Mouse (Mus musculus): ENCODE data around the gene Sec1. TPM values are rescaled to one million over a fixed set of nuclear protein-coding genes. Genes with fewer than 3 reads are reported as not detected.

Gene Sec1
- polyA plus RNA-seq, 1 experiment from 2014 or later, result 0.68 TPM

- Histone ChIP-seq H3K36me3 (replicated peaks) (no peaks in the 10 kb centered on the region), H3K9me3 (no peaks in the 10 kb centered on the region), H3K27ac (no peak overlapping the region), H3K4me1 (peaks cover 58% of the 10 kb centered on the region), H3K27me3 (peaks cover 37% of the 10 kb centered on the region), H3K9ac (no peak overlapping the region), H3K4me2 (peak overlapping the region; percentile 73; the same call in 1 of the 2 replicates), H3K4me3 (replicated peaks) (no peak overlapping the region)
- WGBS, result 86% methylated on average over 11 of the region's 11 CpGs
- no peak for ATAC-seq (ENCODE audit: low FRiP score)
Measured at GRCm38 (mm10) chr7:45701607-45702006, 7.4 kb upstream of the Sec1 start.

GRCm38 (mm10) chr7:45701072-45701471, 6.9 kb upstream of the Sec1 start:
- Histone ChIP-seq H3K9me3 (no peaks in the 10 kb centered on the region), H3K36me3 (replicated peaks) (no peaks in the 10 kb centered on the region), H3K9ac (peak overlapping the region; percentile 30; the same call in 1 of the 2 replicates), H3K27me3 (peaks cover 37% of the 10 kb centered on the region), H3K27ac (no peak overlapping the region), H3K4me2 (peak overlapping the region; percentile 73), H3K4me1 (peaks cover 53% of the 10 kb centered on the region), H3K4me3 (replicated peaks) (peak overlapping the region; percentile 45)
- WGBS, result 26% methylated on average over 11 of the region's 11 CpGs
- no peak for ATAC-seq (ENCODE audit: low FRiP score)

- under 1% methylated on average over 20 of the region's 20 CpGs for WGBS
- H3K4me3 ChIP-seq (replicated peaks), result peak overlapping the region; percentile 45
- H3K27me3 ChIP-seq, result peaks cover 37% of the 10 kb centered on the region
- ATAC-seq (ENCODE audit: low FRiP score), result 0 out of 2 replicates have a peak, but pooled peaks have one; percentile 9
- H3K27ac ChIP-seq, result peak overlapping the region; percentile 47; the same call in 1 of the 2 replicates
- peak overlapping the region; percentile 73 for H3K4me2 ChIP-seq
- H3K4me1 ChIP-seq, result peaks cover 46% of the 10 kb centered on the region
- H3K9me3 ChIP-seq, result no peaks in the 10 kb centered on the region
- no peaks in the 10 kb centered on the region for H3K36me3 ChIP-seq (replicated peaks)
- H3K9ac ChIP-seq, result peak overlapping the region; percentile 54
Measured at GRCm38 (mm10) chr7:45700301-45701015, 6.3 kb upstream of the Sec1 start.

GRCm38 (mm10) chr7:45699523-45700141, 5.4 kb upstream of the Sec1 start, which contains the start of gene Car11:
Gene Car11 (plus strand): TSS chr7:45699843.
- peak within 1 kb of the TSS; percentile 73 for H3K4me2 ChIP-seq
- peak within 1 kb of the TSS; percentile 54 for H3K9ac ChIP-seq
- 2% methylated on average over 35 of the region's 36 CpGs for WGBS
- peaks cover 46% of the 10 kb centered on the region for H3K4me1 ChIP-seq
- peaks cover 37% of the 10 kb centered on the region for H3K27me3 ChIP-seq
- H3K36me3 ChIP-seq (replicated peaks), result no peaks in the 10 kb centered on the region
- H3K9me3 ChIP-seq, result no peaks in the 10 kb centered on the region
- ATAC-seq (ENCODE audit: low FRiP score), result no peak
- H3K27ac ChIP-seq, result peak within 1 kb of the TSS; percentile 47; the same call in 1 of the 2 replicates
- H3K4me3 ChIP-seq (replicated peaks), result peak within 1 kb of the TSS; percentile 45

GRCm38 (mm10) chr7:45697894-45698293, 3.7 kb upstream of the Sec1 start:
- no peak overlapping the region for H3K4me2 ChIP-seq
- 85% methylated on average over 7 of the region's 7 CpGs for WGBS
- H3K27me3 ChIP-seq, result peaks cover 37% of the 10 kb centered on the region
- H3K9ac ChIP-seq, result no peak overlapping the region
- no peak overlapping the region for H3K27ac ChIP-seq
- no peaks in the 10 kb centered on the region for H3K36me3 ChIP-seq (replicated peaks)
- ATAC-seq (ENCODE audit: low FRiP score), result no peak
- no peak overlapping the region for H3K4me3 ChIP-seq (replicated peaks)
- H3K4me1 ChIP-seq, result peaks cover 31% of the 10 kb centered on the region
- H3K9me3 ChIP-seq, result no peaks in the 10 kb centered on the region

- no peaks in the 10 kb centered on the region for H3K36me3 ChIP-seq (replicated peaks)
- no peak overlapping the region for H3K4me3 ChIP-seq (replicated peaks)
- WGBS, result 38% methylated on average over 6 of the region's 6 CpGs
- no peak overlapping the region for H3K4me2 ChIP-seq
- H3K9me3 ChIP-seq, result no peaks in the 10 kb centered on the region
- peaks cover 24% of the 10 kb centered on the region for H3K27me3 ChIP-seq
- no peak overlapping the region for H3K9ac ChIP-seq
- no peak for ATAC-seq (ENCODE audit: low FRiP score)
- no peak overlapping the region for H3K27ac ChIP-seq
- H3K4me1 ChIP-seq, result peaks cover 14% of the 10 kb centered on the region
Measured at GRCm38 (mm10) chr7:45695098-45695497, 896 bp upstream of the Sec1 start.

- no peak for ATAC-seq (ENCODE audit: low FRiP score)
- no peak overlapping the region for H3K4me3 ChIP-seq (replicated peaks)
- no peak overlapping the region for H3K27ac ChIP-seq
- no peak overlapping the region for H3K4me2 ChIP-seq
- H3K9me3 ChIP-seq, result no peaks in the 10 kb centered on the region
- peaks cover 4% of the 10 kb centered on the region; the same call in 1 of the 2 replicates for H3K4me1 ChIP-seq
- H3K36me3 ChIP-seq (replicated peaks), result no peaks in the 10 kb centered on the region
- 81% methylated on average over 2 of the region's 2 CpGs for WGBS
- H3K27me3 ChIP-seq, result peaks cover 4% of the 10 kb centered on the region; the same call in 1 of the 2 replicates
- H3K9ac ChIP-seq, result no peak overlapping the region
Measured at GRCm38 (mm10) chr7:45692364-45692763, 1.8 kb downstream of the Sec1 start.

GRCm38 (mm10) chr7:45689800-45690199, 4.4 kb downstream of the Sec1 start:
- Histone ChIP-seq H3K9ac (no peak overlapping the region), H3K4me1 (peaks cover 6% of the 10 kb centered on the region; the same call in 1 of the 2 replicates), H3K9me3 (no peaks in the 10 kb centered on the region), H3K4me2 (no peak overlapping the region), H3K4me3 (replicated peaks) (no peak overlapping the region), H3K27me3 (peaks cover 15% of the 10 kb centered on the region; the same call in 1 of the 2 replicates), H3K36me3 (replicated peaks) (no peaks in the 10 kb centered on the region), H3K27ac (no peak overlapping the region)
- no peak for ATAC-seq (ENCODE audit: low FRiP score)
- 76% methylated on average over 11 of the region's 11 CpGs for WGBS

GRCm38 (mm10) chr7:45689099-45689498, 5.1 kb downstream of the Sec1 start:
- H3K9ac ChIP-seq, result no peak overlapping the region; the same call in 1 of the 2 replicates
- H3K9me3 ChIP-seq, result no peaks in the 10 kb centered on the region
- no peak overlapping the region for H3K4me3 ChIP-seq (replicated peaks)
- no peak overlapping the region for H3K4me2 ChIP-seq
- H3K27me3 ChIP-seq, result peaks cover 21% of the 10 kb centered on the region
- no peak overlapping the region for H3K27ac ChIP-seq
- H3K36me3 ChIP-seq (replicated peaks), result no peaks in the 10 kb centered on the region
- no peak for ATAC-seq (ENCODE audit: low FRiP score)
- 66% methylated on average over 6 of the region's 6 CpGs for WGBS
- H3K4me1 ChIP-seq, result peaks cover 6% of the 10 kb centered on the region; the same call in 1 of the 2 replicates

- Histone ChIP-seq H3K9ac (no peak overlapping the region), H3K36me3 (replicated peaks) (no peaks in the 10 kb centered on the region), H3K27me3 (peaks cover 25% of the 10 kb centered on the region), H3K4me2 (no peak overlapping the region), H3K9me3 (no peaks in the 10 kb centered on the region), H3K27ac (no peak overlapping the region), H3K4me1 (peaks cover 15% of the 10 kb centered on the region), H3K4me3 (replicated peaks) (no peak overlapping the region)
- WGBS, result 83% methylated on average over 3 of the region's 3 CpGs
- no peak for ATAC-seq (ENCODE audit: low FRiP score)
Measured at GRCm38 (mm10) chr7:45686841-45687240, 7.4 kb downstream of the Sec1 start.

- WGBS, result 67% methylated on average over 10 of the region's 10 CpGs
- Histone ChIP-seq H3K27ac (no peak overlapping the region), H3K9ac (no peak overlapping the region), H3K4me2 (no peak overlapping the region), H3K4me1 (peaks cover 15% of the 10 kb centered on the region), H3K36me3 (replicated peaks) (no peaks in the 10 kb centered on the region), H3K27me3 (peaks cover 25% of the 10 kb centered on the region), H3K4me3 (replicated peaks) (no peak overlapping the region), H3K9me3 (no peaks in the 10 kb centered on the region)
- ATAC-seq (ENCODE audit: low FRiP score), result no peak
Measured at GRCm38 (mm10) chr7:45685811-45686210, 8.4 kb downstream of the Sec1 start.

- Histone ChIP-seq H3K4me1 (peaks cover 15% of the 10 kb centered on the region), H3K9ac (no peak within 1 kb of the TSS), H3K36me3 (replicated peaks) (no peaks in the 10 kb centered on the region), H3K4me3 (replicated peaks) (peak within 1 kb of the TSS; percentile 21; the same call in 1 of the 2 replicates), H3K9me3 (no peaks in the 10 kb centered on the region), H3K27ac (no peak within 1 kb of the TSS), H3K4me2 (no peak within 1 kb of the TSS), H3K27me3 (peaks cover 21% of the 10 kb centered on the region)
- ATAC-seq (ENCODE audit: low FRiP score), result no peak
- WGBS, result 73% methylated on average over 7 of the region's 7 CpGs
Measured at GRCm38 (mm10) chr7:45683396-45684050, 10.7 kb downstream of the Sec1 start, which contains the start of gene Ntn5. Gene Ntn5 (plus strand): TSS chr7:45684022.
